Mouse (Mus musculus) liver, embryonic 14.5 days (tissue): ENCODE results near the gene Keap1. TPM values are rescaled to one million over a fixed set of nuclear protein-coding genes. Genes with fewer than 3 reads are reported as not detected.
"Not testable (repeated sequence)": the region's sequence is repeated elsewhere in the genome, so short reads cannot be mapped to it uniquely, and the experiment has no call there.

ENCODE experiments used
- ATAC-seq: fragments of 200-750 bp; cut with Nextera tagmentation; 2 replicates; pipeline ENCODE4 v1.8.0; 2017; ENCODE audit warnings: moderate number of reproducible peaks, mild to moderate bottlenecking, moderate library complexity; ENCODE audit not compliant: insufficient read depth
- DNase-seq, 3 experiments: peaks; one replicate each; pipeline ENCODE4 v3.0.0-alpha.2; 2012 to 2013; ENCODE audit warnings: low read depth in 3 of 3, low spot score in 3 of 3
- H3K27ac ChIP-seq: fragments of 300-500 bp; sonication (generic); 2 replicates; pipeline ENCODE4 v1.5.1; 2014; ENCODE audit warnings: moderate library complexity, mild to moderate bottlenecking, control low read depth, inconsistent platforms
- H3K27me3 ChIP-seq: fragments of 300-500 bp; sonication (generic); 2 replicates; pipeline ENCODE4 v1.6.1; 2014; ENCODE audit warnings: mild to moderate bottlenecking, low read length, moderate library complexity; ENCODE audit not compliant: control insufficient read depth, insufficient read depth
- H3K36me3 ChIP-seq: fragments of 300-500 bp; sonication (generic); replicated peaks from 2 replicates; pipeline ENCODE4 v1.6.1; 2014; ENCODE audit warnings: low read depth; ENCODE audit not compliant: control insufficient read depth, insufficient read depth
- H3K4me1 ChIP-seq, 2 experiments: fragments of 200-500 bp in 1 of 2; fragments of 300-500 bp in 1 of 2; sonication (generic) in 1 of 2; replicated peaks; 2 replicates each; pipeline ENCODE4 v1.6.1; 2012 to 2014; ENCODE audit warnings: antibody characterized with exemption in 1 of 2, inconsistent platforms in 1 of 2, low read length in 1 of 2; ENCODE audit not compliant: control insufficient read depth in 2 of 2, insufficient read depth in 2 of 2
- H3K4me2 ChIP-seq: fragments of 300-500 bp; sonication (generic); 2 replicates; pipeline ENCODE4 v1.6.1; 2014; ENCODE audit warnings: low read depth, mild to moderate bottlenecking, control low read depth, moderate library complexity
- H3K4me3 ChIP-seq, 2 experiments: fragments of 200-500 bp in 1 of 2; fragments of 300-500 bp in 1 of 2; sonication (generic) in 1 of 2; 2 replicates each; pipeline ENCODE4 v1.5.1; 2012 to 2014; ENCODE audit warnings: low read depth in 2 of 2, low read length in 2 of 2, mild to moderate bottlenecking in 2 of 2, control low read depth in 1 of 2, inconsistent platforms in 1 of 2, moderate library complexity in 1 of 2; ENCODE audit not compliant: insufficient read depth in 1 of 2
- H3K9ac ChIP-seq: fragments of 300-500 bp; sonication (generic); replicated peaks from 2 replicates; pipeline ENCODE4 v1.6.1; 2014; ENCODE audit warnings: mild to moderate bottlenecking, control low read depth, moderate library complexity
- H3K9me3 ChIP-seq: fragments of 300-500 bp; sonication (generic); 2 replicates; pipeline ENCODE4 v1.6.1; 2016; ENCODE audit warnings: low read length, mixed read lengths; ENCODE audit not compliant: control insufficient read depth
- CTCF ChIP-seq: IDR thresholded peaks from 2 replicates; pipeline ENCODE4 v1.5.1; 2016; ENCODE audit warnings: antibody characterized with exemption, low read depth, control low read depth
- EP300 ChIP-seq: IDR thresholded peaks from 2 replicates; pipeline ENCODE4 v1.6.1; 2016; ENCODE audit warnings: antibody characterized with exemption, low read depth
- WGBS: fragments of 180-500 bp; shearing (Covaris S2); extraction: QIAGEN DNeasy Blood & Tissue Kit; methylation state at CpG from one replicate; pipeline ENCODE4 v1.1.7; 2014; ENCODE audit not compliant: insufficient replicate concordance; 5-methylcytosine and 5-hydroxymethylcytosine counted together
- polyA plus RNA-seq, 2 experiments: library from polyadenylated mRNA; depleted of rRNA in 1 of 2; stranded (reverse) in 1 of 2; unstranded in 1 of 2; fragments of >200 nt; fragmentation: Nextera tagmentation in 1 of 2; extraction: Ambion mirVana in 1 of 2; gene quantifications; 2 replicates each; pipeline versions ENCODE4 v1.2.1 to v1.2.3; 2012 to 2014

Keap1 gene
- polyA plus RNA-seq, 2 experiments, result 15.1 to 15.6 TPM

DNA sequence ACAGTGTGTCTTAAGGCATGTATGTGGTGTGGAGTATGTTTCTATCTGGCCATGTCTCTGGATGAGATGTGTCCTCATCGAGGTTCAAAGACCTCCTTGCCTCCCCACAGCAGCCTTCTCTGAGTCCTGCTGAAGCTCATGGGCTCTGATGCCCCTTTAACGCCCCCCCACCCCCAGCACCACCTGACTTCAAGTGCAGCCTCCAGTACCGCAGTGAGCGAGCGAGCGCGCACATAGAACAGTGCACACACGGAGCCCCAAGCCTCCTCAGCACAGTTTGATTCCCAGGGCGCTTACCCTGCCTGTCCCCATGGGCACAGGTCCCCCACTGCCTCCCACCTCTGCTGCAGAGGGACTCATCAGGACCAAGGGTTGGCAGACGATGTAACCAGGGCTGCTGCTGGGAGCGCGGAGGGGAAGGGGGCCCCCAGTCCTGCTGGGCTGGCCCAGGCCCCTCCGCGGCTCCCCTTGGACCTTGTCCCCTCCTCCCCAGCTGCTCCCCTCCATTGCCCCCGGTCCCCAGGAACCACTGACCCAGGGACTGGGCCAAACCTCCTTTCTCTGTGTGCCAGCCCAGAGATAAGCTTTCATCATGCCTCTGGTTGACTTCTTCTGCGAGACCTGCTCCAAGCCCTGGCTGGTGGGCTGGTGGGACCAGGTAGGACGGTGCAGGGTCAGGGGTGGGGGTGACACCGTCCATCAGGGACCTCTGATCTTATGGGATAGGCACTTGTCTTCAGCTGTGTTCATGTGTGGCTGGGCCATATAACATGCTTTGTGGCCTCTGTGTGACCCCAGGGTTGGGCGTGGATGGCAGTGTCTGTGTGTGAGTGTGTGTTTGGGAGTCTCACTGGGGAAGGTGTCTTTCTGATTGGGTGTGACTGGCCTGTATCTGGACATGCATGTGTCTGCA, 42.4 kb downstream of the Keap1 start:
- Histone ChIP-seq H3K4me3 (no peak overlapping the region), H3K4me2 (no peak overlapping the region)

DNA sequence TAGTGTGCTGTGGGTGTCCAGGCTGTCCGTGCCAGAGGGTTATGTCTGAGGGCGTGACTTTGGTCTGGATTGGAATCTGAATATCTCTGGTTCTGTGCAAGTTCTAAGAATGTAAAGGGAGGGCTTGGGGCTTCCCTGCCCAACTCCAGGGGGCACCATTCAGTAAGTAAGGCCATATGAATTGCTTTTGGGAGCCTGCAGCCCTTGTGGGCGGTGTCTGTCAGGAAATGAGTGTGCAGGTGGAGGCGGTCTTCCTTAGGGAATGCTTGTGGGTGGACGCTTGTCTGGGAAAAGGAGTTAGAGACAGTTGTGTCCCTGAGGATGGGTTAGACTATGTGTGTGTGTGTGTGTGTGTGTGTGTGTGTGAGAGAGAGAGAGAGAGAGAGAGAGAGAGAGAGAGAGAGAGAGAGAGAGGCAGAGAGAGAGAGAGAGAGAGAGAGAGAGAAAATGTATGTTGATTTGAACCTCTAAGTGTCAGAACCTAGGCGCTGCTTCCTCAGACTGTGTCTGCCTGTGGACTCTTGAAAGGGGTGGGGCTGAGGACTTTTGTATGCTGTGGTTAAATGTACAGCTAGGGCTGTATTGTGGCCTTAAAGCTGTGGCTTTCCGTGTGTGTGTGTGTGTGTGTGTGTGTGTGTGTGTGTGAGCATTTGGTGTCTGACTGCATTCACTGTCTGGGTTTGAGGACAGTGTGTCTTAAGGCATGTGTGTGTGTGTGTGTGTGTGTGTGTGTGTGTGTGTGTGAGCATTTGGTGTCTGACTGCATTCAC, 43.2 kb downstream of the Keap1 start:
- H3K27me3 ChIP-seq, H3K27ac ChIP-seq, H3K9ac ChIP-seq, H3K4me2 ChIP-seq, H3K4me3 ChIP-seq, ATAC-seq, DNase-seq, H3K9me3 ChIP-seq, H3K4me1 ChIP-seq, H3K36me3 ChIP-seq: not testable (repeated sequence)
- 64% methylated on average over 7 of the region's 7 CpGs for WGBS

More for the DNA sequence above, 42.4 kb downstream of the Keap1 start:
- Histone ChIP-seq H3K27ac (no peak overlapping the region), H3K27me3 (no peaks in the 10 kb centered on the region), H3K9ac (no peak overlapping the region), H3K4me1 (no peaks in the 10 kb centered on the region), H3K36me3 (no peaks in the 10 kb centered on the region), H3K9me3 (no peaks in the 10 kb centered on the region)
- no peak for ATAC-seq
- WGBS, result 68% methylated on average over 19 of the region's 19 CpGs
- no peak for DNase-seq
- TF ChIP-seq CTCF (no peak), EP300 (no peak)

DNA sequence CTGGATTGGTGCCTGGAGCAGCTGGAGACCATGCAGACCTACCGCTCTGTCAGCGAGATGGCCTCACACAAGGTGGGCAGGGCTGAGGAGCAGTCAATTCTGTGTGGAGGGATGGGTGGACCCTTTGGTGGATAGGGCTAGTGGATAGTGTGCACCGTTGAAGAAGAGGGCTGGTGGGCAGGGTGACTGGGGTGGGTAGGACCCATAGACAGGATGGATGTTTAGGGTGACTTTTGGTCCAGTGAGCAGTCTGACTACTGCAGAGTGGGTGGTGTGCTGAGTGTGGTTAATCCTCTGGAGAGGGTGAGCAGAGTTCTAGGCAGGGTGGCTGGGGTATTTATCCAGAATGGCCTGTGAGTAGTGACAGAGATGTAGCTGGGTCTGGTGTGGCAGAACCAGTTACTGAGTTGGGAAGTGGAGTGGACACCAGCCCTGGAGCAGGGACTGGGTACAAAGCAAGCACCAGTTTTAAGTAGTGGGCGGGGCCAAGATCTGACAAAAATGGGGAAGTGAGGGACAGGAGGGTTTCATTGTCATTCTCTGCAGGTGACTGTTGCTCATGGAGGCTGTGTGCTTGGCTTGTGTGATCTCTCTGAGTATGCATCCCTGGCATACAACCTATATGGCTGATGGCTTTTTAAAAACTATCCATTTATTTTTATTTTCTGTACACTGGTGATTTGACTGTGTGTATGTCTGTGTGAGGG, 44.2 kb downstream of the Keap1 start:
- Histone ChIP-seq H3K27me3 (no peaks in the 10 kb centered on the region), H3K9me3 (no peaks in the 10 kb centered on the region), H3K36me3 (no peaks in the 10 kb centered on the region), H3K4me3 (no peak overlapping the region), H3K4me1 (no peaks in the 10 kb centered on the region), H3K27ac (no peak overlapping the region), H3K9ac (no peak overlapping the region), H3K4me2 (no peak overlapping the region)
- no peak for DNase-seq
- no peak for ATAC-seq
- 66% methylated on average over 4 of the region's 4 CpGs for WGBS
- TF ChIP-seq CTCF (no peak), EP300 (no peak)

DNA sequence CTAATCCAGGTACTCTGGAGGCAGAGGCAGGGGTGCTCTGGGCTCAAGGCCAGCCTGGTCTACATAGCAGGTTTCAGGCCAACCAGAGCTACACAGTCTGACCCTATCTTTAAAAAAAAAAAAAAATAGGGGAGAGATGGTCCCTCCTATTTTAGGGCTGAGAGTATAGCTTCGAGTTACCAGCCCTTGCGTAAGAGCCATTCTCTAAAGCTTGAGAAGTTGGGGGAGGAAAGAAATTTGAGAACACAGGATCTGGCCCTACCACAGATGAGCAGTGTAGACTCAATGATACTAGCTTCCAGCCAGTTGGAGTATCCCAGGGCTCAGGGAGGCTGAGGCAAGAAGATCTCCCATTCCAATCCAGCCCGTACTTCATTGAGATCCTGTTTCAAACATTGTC, 45.4 kb downstream of the Keap1 start:
- no peak overlapping the region for H3K4me2 ChIP-seq
- H3K36me3 ChIP-seq, result no peaks in the 10 kb centered on the region
- TF ChIP-seq EP300 (no peak), CTCF (no peak)
- H3K4me1 ChIP-seq, result no peaks in the 10 kb centered on the region
- no peak for ATAC-seq
- no peak for DNase-seq
- H3K9me3 ChIP-seq, result no peaks in the 10 kb centered on the region
- no peak overlapping the region for H3K9ac ChIP-seq
- H3K4me3 ChIP-seq, result no peak overlapping the region
- H3K27ac ChIP-seq, result no peak overlapping the region
- 61% methylated on average over 3 of the region's 3 CpGs for WGBS
- H3K27me3 ChIP-seq, result no peaks in the 10 kb centered on the region

DNA sequence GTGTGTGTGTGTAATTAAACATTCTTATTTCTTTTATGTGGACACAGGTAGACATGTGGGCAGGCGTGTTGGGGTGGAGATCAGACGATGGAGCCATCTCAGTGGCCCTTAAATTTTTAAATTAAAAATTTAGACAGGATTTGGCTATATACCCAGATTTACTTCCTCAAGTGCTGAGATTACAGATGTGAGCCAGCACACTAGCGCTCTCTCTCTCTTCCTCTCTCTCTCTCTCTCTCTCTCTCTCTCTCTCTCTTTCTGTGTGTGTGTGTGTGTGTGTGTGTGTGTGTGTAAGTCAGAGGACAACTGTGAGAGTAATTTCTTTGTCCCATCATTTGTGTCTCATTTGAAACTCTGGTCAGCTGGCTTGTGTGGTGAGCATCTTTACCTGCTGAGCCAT, 48.5 kb downstream of the Keap1 start:
- no peak for ATAC-seq
- TF ChIP-seq EP300, result no peak
- TF ChIP-seq CTCF, result no peak
- WGBS, result 65% methylated on average over 3 of the region's 3 CpGs
- H3K9me3 ChIP-seq, result no peaks in the 10 kb centered on the region
- H3K4me1 ChIP-seq, result no peaks in the 10 kb centered on the region
- no peak overlapping the region for H3K27ac ChIP-seq
- no peak overlapping the region for H3K4me3 ChIP-seq
- no peak overlapping the region for H3K4me2 ChIP-seq
- DNase-seq, result no peak
- H3K27me3 ChIP-seq, result no peaks in the 10 kb centered on the region
- no peaks in the 10 kb centered on the region for H3K36me3 ChIP-seq
- H3K9ac ChIP-seq, result no peak overlapping the region
